Mouse (Mus musculus): ENCODE data around the gene Rgs7bp. TPM values are rescaled to one million over a fixed set of nuclear protein-coding genes. Genes with fewer than 3 reads are reported as not detected.

Rgs7bp gene
- total and polyA plus RNA-seq, 2 experiments from 2014 or later: 7.8 to 13.5 TPM

DNA sequence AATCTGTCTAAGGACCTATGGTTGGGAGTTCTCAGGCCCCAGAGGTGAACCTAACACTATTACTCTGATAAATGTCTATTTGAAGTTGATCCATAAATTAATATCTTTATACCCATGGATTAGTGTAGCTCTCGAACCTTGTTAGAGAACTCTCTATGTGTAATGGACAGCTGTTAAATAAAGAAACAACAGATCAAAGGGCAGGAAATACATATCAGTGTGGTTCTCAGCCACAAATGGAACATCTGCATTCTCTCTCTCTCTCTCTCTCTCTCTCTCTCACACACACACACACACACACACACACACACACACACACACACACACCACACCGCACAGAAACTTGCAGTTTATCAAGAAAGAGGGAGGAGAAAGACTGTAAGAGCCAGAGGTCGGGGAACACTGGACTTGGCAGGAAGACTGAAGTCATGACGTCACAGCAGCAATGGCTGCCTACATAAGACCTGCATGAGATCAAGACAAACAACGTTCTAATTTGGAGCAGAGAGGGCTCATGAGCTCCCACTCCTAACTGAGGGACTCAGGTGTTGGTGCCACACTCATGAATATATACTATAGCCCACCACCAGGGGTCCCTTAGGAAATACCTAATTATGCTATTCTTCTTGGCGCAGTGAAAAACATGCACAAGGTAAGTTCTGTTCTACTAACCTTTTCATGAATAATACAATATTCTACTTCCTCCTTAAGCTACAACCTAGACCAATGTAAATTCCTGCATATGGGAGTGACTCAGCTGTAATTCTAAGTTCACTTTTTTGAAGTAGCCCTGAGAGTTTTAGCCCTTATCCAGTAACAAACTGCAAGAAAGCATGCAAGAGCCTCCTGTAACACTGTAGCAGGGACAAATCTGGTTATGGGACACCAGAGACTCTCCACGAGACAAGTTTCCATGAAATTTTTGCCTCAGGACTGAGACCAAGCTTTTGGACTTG lies 12.4 kb upstream of the Rgs7bp start:
- 72% methylated on average over 7 of the region's 7 CpGs for WGBS
- no peak overlapping the region for H3K27ac ChIP-seq (ENCODE audit: low read depth, low read length)
- H3K9me3 ChIP-seq (ENCODE audit: low read length): no peaks in the 10 kb centered on the region
- no peak overlapping the region for H3K4me3 ChIP-seq (ENCODE audit: low read depth, low read length)
- no peak for TF ChIP-seq CTCF (IDR thresholded peaks at IDR 0.05; ENCODE audit: low read depth)
- DNase-seq (no peak), ATAC-seq (no peak)
- H3K4me2 ChIP-seq (ENCODE audit: low read depth): no peak overlapping the region
- H3K4me1 ChIP-seq (ENCODE audit: insufficient read depth): no peaks in the 10 kb centered on the region
- no peak overlapping the region for H3K9ac ChIP-seq
- H3K27me3 ChIP-seq (ENCODE audit: insufficient read depth, low read length): no peaks in the 10 kb centered on the region
- no peaks in the 10 kb centered on the region for H3K36me3 ChIP-seq (ENCODE audit: insufficient read depth)

DNA sequence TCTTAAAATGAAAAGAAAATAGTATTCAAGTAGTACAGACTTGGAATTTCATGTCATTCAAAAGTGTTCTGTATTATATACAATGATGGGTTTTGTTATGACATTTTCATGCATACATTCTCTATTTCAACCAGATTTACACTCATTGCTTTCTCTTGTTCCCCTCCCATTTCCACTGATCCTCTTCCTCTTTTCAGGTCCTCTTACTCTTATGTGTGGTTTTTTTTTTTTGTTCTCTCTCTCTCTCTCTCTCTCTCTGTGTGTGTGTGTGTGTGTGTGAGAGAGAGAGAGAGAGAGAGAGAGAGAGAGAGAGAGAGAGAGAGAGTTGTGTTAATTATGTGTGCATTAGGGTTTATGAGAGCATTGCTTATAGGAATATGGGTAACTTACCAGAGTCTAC lies 11.4 kb upstream of the Rgs7bp start:
- Histone ChIP-seq H3K4me2 (ENCODE audit: low read depth) (no peak overlapping the region), H3K4me1 (ENCODE audit: insufficient read depth) (no peaks in the 10 kb centered on the region), H3K9me3 (ENCODE audit: low read length) (no peaks in the 10 kb centered on the region), H3K36me3 (ENCODE audit: insufficient read depth) (no peaks in the 10 kb centered on the region), H3K9ac (no peak overlapping the region), H3K4me3 (ENCODE audit: low read depth, low read length) (no peak overlapping the region), H3K27ac (ENCODE audit: low read depth, low read length) (no peak overlapping the region), H3K27me3 (ENCODE audit: insufficient read depth, low read length) (no peaks in the 10 kb centered on the region)
- TF ChIP-seq CTCF (IDR thresholded peaks at IDR 0.05; ENCODE audit: low read depth): no peak
- no peak for DNase-seq
- ATAC-seq: no peak

- H3K9ac ChIP-seq: peak overlapping the region; percentile 82
- no peaks in the 10 kb centered on the region for H3K9me3 ChIP-seq (ENCODE audit: low read length)
- ATAC-seq (no peak), DNase-seq (no peak)
- H3K4me1 ChIP-seq (ENCODE audit: insufficient read depth): peaks cover 10% of the 10 kb centered on the region; the same call in 1 of the 2 replicates
- H3K27me3 ChIP-seq (ENCODE audit: insufficient read depth, low read length): no peaks in the 10 kb centered on the region
- no peak for TF ChIP-seq CTCF (IDR thresholded peaks at IDR 0.05; ENCODE audit: low read depth)
- H3K4me2 ChIP-seq (ENCODE audit: low read depth): peak overlapping the region; percentile 75
- no peaks in the 10 kb centered on the region for H3K36me3 ChIP-seq (ENCODE audit: insufficient read depth)
- 14% methylated on average over 5 of the region's 5 CpGs for WGBS
- H3K4me3 ChIP-seq (ENCODE audit: low read depth, low read length): peak overlapping the region; percentile 82
- peak overlapping the region; percentile 90; the same call in 1 of the 2 replicates for H3K27ac ChIP-seq (ENCODE audit: low read depth, low read length)
These were observed 644 bp upstream of the Rgs7bp start for GRCm38 (mm10) chr13:105055374-105055773.

- ATAC-seq: 0 out of 2 replicates have a peak, but pooled peaks have one; percentile 0
These were observed 195 bp upstream of the Rgs7bp start for GRCm38 (mm10) chr13:105054941-105055309.

DNA sequence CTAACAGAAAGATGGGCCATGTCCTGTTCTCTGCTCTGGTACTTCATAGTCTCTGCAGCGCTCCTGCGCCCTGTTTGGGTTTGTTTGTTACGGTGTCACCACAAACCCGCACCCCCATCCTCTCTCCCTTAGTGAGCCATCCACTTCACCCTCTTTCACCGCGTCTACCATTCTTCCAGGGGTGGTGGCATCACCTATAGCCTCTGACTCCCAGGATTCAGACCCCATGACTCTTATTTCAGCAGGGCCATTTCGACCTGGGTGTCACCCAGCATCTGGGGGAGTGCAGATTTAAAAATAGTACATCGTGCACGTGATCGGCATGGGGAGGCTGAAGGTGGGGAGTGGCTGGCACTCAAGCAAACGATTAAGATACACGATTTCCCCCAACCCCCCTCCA lies 1.1 kb downstream of the Rgs7bp start:
- Histone ChIP-seq H3K36me3 (ENCODE audit: insufficient read depth) (no peaks in the 10 kb centered on the region), H3K9me3 (ENCODE audit: low read length) (no peaks in the 10 kb centered on the region), H3K4me2 (ENCODE audit: low read depth) (peak overlapping the region; percentile 75), H3K4me1 (ENCODE audit: insufficient read depth) (peaks cover 10% of the 10 kb centered on the region; the same call in 1 of the 2 replicates), H3K27me3 (ENCODE audit: insufficient read depth, low read length) (no peaks in the 10 kb centered on the region), H3K9ac (peak overlapping the region; percentile 82), H3K4me3 (ENCODE audit: low read depth, low read length) (peak overlapping the region; percentile 82), H3K27ac (ENCODE audit: low read depth, low read length) (peak overlapping the region; percentile 90)
- no peak for TF ChIP-seq CTCF (IDR thresholded peaks at IDR 0.05; ENCODE audit: low read depth)
- WGBS: under 1% methylated on average over 12 of the region's 12 CpGs
- DNase-seq (peak; percentile 56), ATAC-seq (peak; percentile 6)

More at GRCm38 (mm10) chr13:105054941-105055309, 195 bp upstream of the Rgs7bp start:
- Histone ChIP-seq H3K36me3 (ENCODE audit: insufficient read depth) (no peaks in the 10 kb centered on the region), H3K4me2 (ENCODE audit: low read depth) (peak overlapping the region; percentile 75), H3K27ac (ENCODE audit: low read depth, low read length) (peak overlapping the region; percentile 90), H3K27me3 (ENCODE audit: insufficient read depth, low read length) (no peaks in the 10 kb centered on the region), H3K4me3 (ENCODE audit: low read depth, low read length) (peak overlapping the region; percentile 82), H3K9me3 (ENCODE audit: low read length) (no peaks in the 10 kb centered on the region), H3K4me1 (ENCODE audit: insufficient read depth) (peaks cover 10% of the 10 kb centered on the region; the same call in 1 of the 2 replicates), H3K9ac (peak overlapping the region; percentile 82)
- no peak for DNase-seq
- WGBS: 0% methylated on average over 8 of the region's 8 CpGs
- TF ChIP-seq CTCF (IDR thresholded peaks at IDR 0.05; ENCODE audit: low read depth): no peak

DNA sequence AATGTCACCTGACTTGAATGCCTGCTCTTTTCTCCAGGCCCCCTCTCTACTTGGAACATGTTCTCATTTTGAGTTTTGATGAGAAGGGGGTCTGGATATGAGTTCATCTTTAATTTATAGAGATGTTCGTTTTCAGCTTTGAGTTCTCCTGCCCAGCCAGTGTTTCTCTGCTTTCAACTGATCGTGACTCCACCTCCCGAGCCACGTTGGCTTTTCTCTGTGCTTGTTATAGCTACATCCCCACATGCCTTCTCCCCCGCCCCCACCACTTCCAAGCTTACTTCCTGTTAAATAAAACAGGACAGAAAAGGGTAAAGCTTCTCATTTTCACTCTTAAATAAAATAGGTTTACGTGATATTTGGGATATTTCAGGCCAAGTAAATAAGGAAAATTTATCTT lies 3.3 kb downstream of the Rgs7bp start:
- Histone ChIP-seq H3K4me1 (ENCODE audit: insufficient read depth) (peaks cover 10% of the 10 kb centered on the region; the same call in 1 of the 2 replicates), H3K9ac (no peak overlapping the region), H3K4me2 (ENCODE audit: low read depth) (peak overlapping the region; percentile 25), H3K27ac (ENCODE audit: low read depth, low read length) (no peak overlapping the region), H3K9me3 (ENCODE audit: low read length) (no peaks in the 10 kb centered on the region), H3K27me3 (ENCODE audit: insufficient read depth, low read length) (no peaks in the 10 kb centered on the region), H3K36me3 (ENCODE audit: insufficient read depth) (no peaks in the 10 kb centered on the region), H3K4me3 (ENCODE audit: low read depth, low read length) (no peak overlapping the region; the same call in 1 of the 2 replicates)
- no peak for ATAC-seq
- no peak for DNase-seq
- WGBS: 47% methylated on average over 6 of the region's 6 CpGs
- TF ChIP-seq CTCF (IDR thresholded peaks at IDR 0.05; ENCODE audit: low read depth): no peak

- ATAC-seq: peak; percentile 21; the same call in 1 of the 2 replicates
- 73% methylated on average over 8 of the region's 8 CpGs for WGBS
These were observed 6.1 kb downstream of the Rgs7bp start for GRCm38 (mm10) chr13:105048662-105049061.

More at GRCm38 (mm10) chr13:105048662-105049061, 6.1 kb downstream of the Rgs7bp start:
- peaks cover 10% of the 10 kb centered on the region; the same call in 1 of the 2 replicates for H3K4me1 ChIP-seq (ENCODE audit: insufficient read depth)
- H3K4me2 ChIP-seq (ENCODE audit: low read depth): no peak overlapping the region
- DNase-seq: no peak
- H3K4me3 ChIP-seq (ENCODE audit: low read depth, low read length): no peak overlapping the region
- H3K27ac ChIP-seq (ENCODE audit: low read depth, low read length): no peak overlapping the region
- H3K36me3 ChIP-seq (ENCODE audit: insufficient read depth): no peaks in the 10 kb centered on the region
- no peaks in the 10 kb centered on the region for H3K9me3 ChIP-seq (ENCODE audit: low read length)
- 0 out of 2 replicates have a peak, but pooled peaks have one; percentile 12 for TF ChIP-seq CTCF (IDR thresholded peaks at IDR 0.05; ENCODE audit: low read depth)
- no peak overlapping the region for H3K9ac ChIP-seq
- no peaks in the 10 kb centered on the region for H3K27me3 ChIP-seq (ENCODE audit: insufficient read depth, low read length)

Measured in forebrain, postnatal 0 days (tissue).